Mouse (Mus musculus) A20 (cell line): ENCODE results near the gene Speer4b.
"Not testable (repeated sequence)": the region's sequence is repeated elsewhere in the genome, so short reads cannot be mapped to it uniquely, and the experiment has no call there.

Experiments
- DNase-seq: peaks from one replicate; pipeline ENCODE4 v3.0.0-alpha.2; 2011; ENCODE audit warnings: low read depth, low spot score

Speer4b gene

GRCm38 (mm10) chr5:27501338-27501737 is at the start of gene Speer4b:
Gene Speer4b (minus strand): TSS chr5:27501438.
- not testable (repeated sequence) for DNase-seq

GRCm38 (mm10) chr5:27549291-27549690 is 48.1 kb upstream of the Speer4b start:
- no peak for DNase-seq

- DNase-seq: no peak
Measured at GRCm38 (mm10) chr5:27544816-27545270, 43.6 kb upstream of the Speer4b start.

GRCm38 (mm10) chr5:27526906-27527305 is 25.7 kb upstream of the Speer4b start:
- no peak for DNase-seq

GRCm38 (mm10) chr5:27518716-27519115 is 17.5 kb upstream of the Speer4b start:
- no peak for DNase-seq

GRCm38 (mm10) chr5:27490942-27491341 is 10.3 kb downstream of the Speer4b start:
- no peak for DNase-seq

GRCm38 (mm10) chr5:27486138-27486537 is 15.1 kb downstream of the Speer4b start:
- no peak for DNase-seq

GRCm38 (mm10) chr5:27481706-27482105 is 19.5 kb downstream of the Speer4b start:
- no peak for DNase-seq

GRCm38 (mm10) chr5:27474964-27475465 is 26.2 kb downstream of the Speer4b start:
- no peak for DNase-seq

GRCm38 (mm10) chr5:27457686-27458085 is 43.6 kb downstream of the Speer4b start:
- no peak for DNase-seq

GRCm38 (mm10) chr5:27456981-27457380 is 44.3 kb downstream of the Speer4b start:
- no peak for DNase-seq

GRCm38 (mm10) chr5:27454386-27454785 is 46.9 kb downstream of the Speer4b start:
- no peak for DNase-seq

GRCm38 (mm10) chr5:27453201-27453845 is 47.9 kb downstream of the Speer4b start:
- no peak for DNase-seq
